Mouse (Mus musculus): ENCODE measurements around the gene Pard3.

GRCm38 (mm10) chr8:127616681-127617080, 553.0 kb downstream of the Pard3 start:
- TF ChIP-seq POLR2A (IDR thresholded peaks at IDR 0.05; ENCODE audit: low read depth, low read length) = no peak
- TF ChIP-seq CTCF (conservative IDR thresholded peaks at IDR 0.05; ENCODE audit: insufficient read depth, insufficient read length, low read depth, low read length) = no peak
